Mouse (Mus musculus): ENCODE measurements around the gene B3gnt8. TPM values are rescaled to one million over a fixed set of nuclear protein-coding genes. Genes with fewer than 3 reads are reported as not detected.

Gene B3gnt8
- total and polyA plus RNA-seq, 3 experiments: 0.46 to 1.6 TPM; not detected in 1

DNA sequence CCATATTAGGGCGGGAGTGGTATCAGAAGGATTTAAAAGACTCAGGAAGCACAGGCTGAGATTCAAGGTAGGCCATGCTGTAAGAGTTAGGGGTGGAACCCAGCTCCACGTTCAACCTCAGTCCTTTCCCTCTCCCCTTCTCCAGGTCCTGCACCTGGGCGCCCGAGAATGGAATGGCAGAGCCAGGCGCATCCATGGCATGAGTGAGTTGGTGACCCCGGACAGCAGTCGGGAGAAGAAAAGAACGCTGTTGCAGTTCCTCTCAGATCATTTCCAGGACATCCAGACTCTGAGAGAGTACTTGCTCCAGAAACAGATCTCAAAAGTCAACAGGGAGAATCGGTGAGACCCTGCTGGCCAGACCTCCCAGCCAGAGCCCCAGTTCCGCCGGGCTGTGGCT lies 5.7 kb upstream of the B3gnt8 start:
- Histone ChIP-seq H3K4me3 (ENCODE audit: control insufficient read depth in 1 of 2, insufficient read depth in 1 of 2, low read depth in 2 of 2, low read length in 2 of 2) (no peak overlapping the region), H3K9me3 (replicated peaks; ENCODE audit: insufficient read depth, low read length) (no peaks in the 10 kb centered on the region), H3K36me3 (ENCODE audit: control insufficient read depth in 1 of 2, insufficient read depth in 2 of 2, low read length in 2 of 2) (peaks cover 0 to 4% of the 10 kb centered on the region in 2 experiments; a peak in 2 of 4 replicates), H3K79me2 (ENCODE audit: control insufficient read depth, insufficient read depth, low read length, poor library complexity) (no peaks in the 10 kb centered on the region; the same call in 1 of the 2 replicates), H3K9ac (ENCODE audit: control insufficient read depth, low read depth, low read length, poor library complexity, severe bottlenecking) (no peak overlapping the region), H3K27me3 (ENCODE audit: control insufficient read depth in 1 of 2, insufficient read depth in 2 of 2, low read length in 2 of 2) (no peaks in the 10 kb centered on the region), H3K27ac (ENCODE audit: control insufficient read depth, low read depth, low read length) (no peak overlapping the region), H3K4me1 (ENCODE audit: control insufficient read depth in 1 of 2, insufficient read depth in 2 of 2, low read length in 2 of 2) (peaks cover 2 to 17% of the 10 kb centered on the region in 2 experiments; a peak in 3 of 4 replicates)
- no peak for TF ChIP-seq RAD21 (IDR thresholded peaks at IDR 0.05; ENCODE audit: low read depth, low read length)
- TF ChIP-seq MEF2A (IDR thresholded peaks at IDR 0.05; ENCODE audit: extremely low read depth, insufficient replicate concordance, low read depth, low read length, poor library complexity, severe bottlenecking): no peak
- no peak for TF ChIP-seq MYC (IDR thresholded peaks at IDR 0.05; ENCODE audit: low read depth, low read length)
- TF ChIP-seq POLR2A (IDR thresholded peaks at IDR 0.05; ENCODE audit: control insufficient read depth in 1 of 2, insufficient read depth in 1 of 2, low read depth in 1 of 2, low read length in 2 of 2, poor library complexity in 1 of 2): no peak
- no peak for TF ChIP-seq ZMIZ1 (IDR thresholded peaks at IDR 0.05; ENCODE audit: low read depth, low read length)
- no peak for TF ChIP-seq BHLHE40 (IDR thresholded peaks at IDR 0.05; ENCODE audit: borderline replicate concordance, low read depth, low read length)
- TF ChIP-seq GATA1 (IDR thresholded peaks at IDR 0.05; ENCODE audit: low read depth, low read length): no peak
- TF ChIP-seq GABPA (IDR thresholded peaks at IDR 0.05; ENCODE audit: low read depth, low read length): no peak
- DNase-seq (ENCODE audit: low read depth, low spot score): no peak

GRCm38 (mm10) chr7:25623857-25624370 lies 2.5 kb upstream of the B3gnt8 start:
- Histone ChIP-seq H3K9me3 (replicated peaks; ENCODE audit: insufficient read depth, low read length) (no peaks in the 10 kb centered on the region), H3K27me3 (ENCODE audit: control insufficient read depth in 1 of 2, insufficient read depth in 2 of 2, low read length in 2 of 2) (no peaks in the 10 kb centered on the region), H3K27ac (ENCODE audit: control insufficient read depth, low read depth, low read length) (no peak overlapping the region), H3K9ac (ENCODE audit: control insufficient read depth, low read depth, low read length, poor library complexity, severe bottlenecking) (no peak overlapping the region), H3K4me3 (ENCODE audit: control insufficient read depth in 1 of 2, insufficient read depth in 1 of 2, low read depth in 2 of 2, low read length in 2 of 2) (no peak overlapping the region), H3K79me2 (ENCODE audit: control insufficient read depth, insufficient read depth, low read length, poor library complexity) (no peaks in the 10 kb centered on the region; the same call in 1 of the 2 replicates), H3K4me1 (ENCODE audit: control insufficient read depth in 1 of 2, insufficient read depth in 2 of 2, low read length in 2 of 2) (peaks cover 2 to 22% of the 10 kb centered on the region in 2 experiments; a peak in 3 of 4 replicates), H3K36me3 (ENCODE audit: control insufficient read depth in 1 of 2, insufficient read depth in 2 of 2, low read length in 2 of 2) (peaks cover 0 to 6% of the 10 kb centered on the region in 2 experiments; a peak in 2 of 4 replicates)
- TF ChIP-seq HCFC1 (IDR thresholded peaks at IDR 0.05; ENCODE audit: low read depth, low read length): no peak
- no peak for TF ChIP-seq USF1 (IDR thresholded peaks at IDR 0.05; ENCODE audit: low read depth, low read length)
- no peak for TF ChIP-seq ZC3H11A (IDR thresholded peaks at IDR 0.05; ENCODE audit: low read depth, low read length)
- no peak for TF ChIP-seq NRF1 (IDR thresholded peaks at IDR 0.05; ENCODE audit: insufficient read depth, low read depth, low read length, poor library complexity, severe bottlenecking)
- TF ChIP-seq POLR2AphosphoS2 (IDR thresholded peaks at IDR 0.05; ENCODE audit: low read length): no peak
- TF ChIP-seq CHD2 (IDR thresholded peaks at IDR 0.05; ENCODE audit: low read length): no peak
- TF ChIP-seq EP300 (IDR thresholded peaks at IDR 0.05; ENCODE audit: low read depth in 1 of 2, low read length in 2 of 2): no peak
- TF ChIP-seq CTCF (IDR thresholded peaks at IDR 0.05 in 2 of 3, conservative IDR thresholded peaks at IDR 0.05 in 1 of 3; ENCODE audit: control insufficient read depth in 1 of 3, insufficient read depth in 1 of 3, low read depth in 2 of 3, low read length in 3 of 3, poor library complexity in 1 of 3, severe bottlenecking in 1 of 3): no peak
- TF ChIP-seq POLR2A (IDR thresholded peaks at IDR 0.05; ENCODE audit: control insufficient read depth in 1 of 2, insufficient read depth in 1 of 2, low read depth in 1 of 2, low read length in 2 of 2, poor library complexity in 1 of 2): no peak
- TF ChIP-seq MYB (IDR thresholded peaks at IDR 0.05; ENCODE audit: low read depth, low read length): no peak
- TF ChIP-seq KAT2A (conservative IDR thresholded peaks at IDR 0.05; ENCODE audit: low read depth, low read length): no peak
- TF ChIP-seq MXI1 (IDR thresholded peaks at IDR 0.05; ENCODE audit: low read depth, low read length): no peak
- TF ChIP-seq TAL1 (IDR thresholded peaks at IDR 0.05; ENCODE audit: low read length): no peak
- DNase-seq (ENCODE audit: low read depth, low spot score): no peak
